Mouse (Mus musculus): ENCODE measurements at regions not wholly inside any gene's neighbourhood (a gene's known extent, or its start where the extent isn't known, plus 50 kb on each side); places are given as distances from the start of the nearest gene placed in this dataset.
"Not testable (repeated sequence)": the region's sequence is repeated elsewhere in the genome, so short reads cannot be mapped to it uniquely, and the experiment has no call there.

DNA sequence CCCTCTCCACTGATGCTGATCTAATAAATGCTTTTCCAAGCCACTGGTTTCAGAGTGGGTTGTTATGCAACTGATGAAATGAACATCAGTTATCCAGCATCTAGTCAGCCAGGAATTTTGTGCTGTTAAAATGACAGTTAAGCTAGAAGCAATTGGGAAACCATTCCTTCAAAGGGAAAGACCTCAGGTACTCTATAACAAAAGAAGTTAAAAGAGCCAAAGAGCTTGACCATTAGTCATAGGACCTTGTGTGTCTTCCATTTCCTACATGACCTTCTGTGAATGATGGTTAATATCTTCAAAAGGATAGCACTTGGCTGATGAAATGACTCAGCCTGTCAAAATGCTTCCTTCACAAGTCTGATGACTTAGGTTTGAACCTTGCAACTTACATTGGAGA, 275.6 kb upstream of the Pfkp start:
- Histone ChIP-seq H3K27me3 (ENCODE audit: control insufficient read depth, insufficient read depth, low read length) (no peaks in the 10 kb centered on the region), H3K4me3 (replicated peaks; ENCODE audit: insufficient read depth, low read depth, low read length) (no peak overlapping the region), H3K27ac (ENCODE audit: insufficient read depth, low read length) (no peak overlapping the region), H3K4me1 (ENCODE audit: control insufficient read depth, insufficient read depth, low read length) (no peaks in the 10 kb centered on the region)
- TF ChIP-seq POLR2A (IDR thresholded peaks at IDR 0.05; ENCODE audit: borderline replicate concordance, insufficient read depth, low read length) = no peak
- no peak for TF ChIP-seq CTCF (IDR thresholded peaks at IDR 0.05; ENCODE audit: borderline replicate concordance, insufficient read depth, low read depth, low read length)
- no peak for DNase-seq

DNA sequence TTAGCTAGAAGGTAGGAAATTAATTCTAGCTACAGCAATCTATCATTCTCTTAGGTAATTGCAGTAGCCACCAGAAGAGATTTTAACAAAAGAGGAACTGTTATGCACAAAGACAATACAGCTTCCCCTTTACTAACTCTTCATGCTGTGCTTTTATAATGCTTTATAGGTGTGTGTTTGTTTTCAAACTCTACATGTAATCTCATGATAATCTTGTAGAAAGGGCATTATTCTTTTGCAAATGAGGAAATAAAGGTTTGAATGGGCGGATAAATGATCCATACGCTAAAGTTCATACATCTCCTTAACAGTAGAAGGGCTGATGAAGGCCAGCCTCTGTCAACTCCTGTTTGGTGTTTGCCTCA, 273.8 kb upstream of the Pfkp start:
- 42% methylated on average over 2 of the region's 2 CpGs for WGBS
- no peak overlapping the region for H3K27ac ChIP-seq (ENCODE audit: insufficient read depth, low read length)

DNA sequence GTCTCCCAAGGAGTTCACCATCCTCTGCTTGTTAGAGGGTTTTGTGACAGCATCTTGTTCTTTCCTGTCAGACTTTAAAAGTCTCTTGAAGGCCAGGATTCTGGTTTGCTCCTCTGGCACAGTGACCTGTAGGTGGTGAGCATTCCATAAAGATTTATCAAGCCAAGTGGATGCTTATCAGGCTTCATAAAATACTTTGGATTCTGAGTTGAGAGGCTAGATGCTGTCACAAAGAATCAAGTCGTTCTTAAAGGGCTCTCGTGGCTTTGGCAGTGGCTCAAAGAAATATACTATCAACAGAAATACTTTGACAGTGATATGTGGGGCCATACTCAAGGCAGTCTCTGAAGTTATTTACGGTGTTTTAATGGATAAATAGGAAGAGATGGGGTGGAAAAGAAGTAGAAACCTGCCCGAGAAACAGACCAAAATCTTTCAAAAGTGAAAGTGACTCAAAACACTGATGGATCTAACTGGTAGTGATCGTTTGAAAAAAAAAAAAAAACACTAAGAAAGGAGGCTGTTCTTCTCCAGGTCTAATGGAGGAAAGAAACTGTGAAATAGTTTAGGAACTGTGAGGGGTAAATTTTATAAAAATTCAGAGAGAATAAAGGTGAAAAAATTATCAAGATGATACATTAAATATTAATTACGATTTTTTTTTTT, 273.2 kb upstream of the Pfkp start:
- Histone ChIP-seq H3K27ac (ENCODE audit: insufficient read depth, low read length) (no peak overlapping the region), H3K4me3 (replicated peaks; ENCODE audit: insufficient read depth, low read depth, low read length) (no peak overlapping the region), H3K27me3 (ENCODE audit: control insufficient read depth, insufficient read depth, low read length) (no peaks in the 10 kb centered on the region), H3K4me1 (ENCODE audit: control insufficient read depth, insufficient read depth, low read length) (no peaks in the 10 kb centered on the region)
- no peak for DNase-seq
- TF ChIP-seq POLR2A (IDR thresholded peaks at IDR 0.05; ENCODE audit: borderline replicate concordance, insufficient read depth, low read length) (no peak), CTCF (IDR thresholded peaks at IDR 0.05; ENCODE audit: borderline replicate concordance, insufficient read depth, low read depth, low read length) (no peak)
- 18% methylated on average over 6 of the region's 6 CpGs for WGBS

More for the DNA sequence above, 273.8 kb upstream of the Pfkp start:
- DNase-seq = no peak
- Histone ChIP-seq H3K27me3 (ENCODE audit: control insufficient read depth, insufficient read depth, low read length) (no peaks in the 10 kb centered on the region), H3K4me1 (ENCODE audit: control insufficient read depth, insufficient read depth, low read length) (no peaks in the 10 kb centered on the region), H3K4me3 (replicated peaks; ENCODE audit: insufficient read depth, low read depth, low read length) (no peak overlapping the region)
- TF ChIP-seq CTCF (IDR thresholded peaks at IDR 0.05; ENCODE audit: borderline replicate concordance, insufficient read depth, low read depth, low read length) = no peak
- no peak for TF ChIP-seq POLR2A (IDR thresholded peaks at IDR 0.05; ENCODE audit: borderline replicate concordance, insufficient read depth, low read length)

DNA sequence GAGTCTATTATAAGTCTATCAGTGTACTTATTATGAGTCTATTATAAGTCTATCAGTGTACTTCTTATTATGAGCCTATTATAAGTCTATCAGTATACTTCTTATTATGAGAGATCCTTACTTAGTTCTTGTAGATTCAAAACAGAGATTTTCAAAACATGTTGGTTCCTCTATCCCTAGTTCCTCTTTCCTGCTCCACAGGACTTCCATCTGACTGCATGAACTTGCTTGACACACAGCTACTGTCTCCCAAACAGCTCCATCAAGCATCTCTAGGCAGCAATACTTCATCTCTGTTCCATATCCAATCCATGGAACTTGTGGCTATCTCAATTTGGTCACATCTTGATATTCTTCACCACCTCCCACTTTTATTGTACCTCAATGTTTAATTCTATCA, 257.4 kb upstream of the Pfkp start:
- no peak overlapping the region for H3K4me3 ChIP-seq (replicated peaks; ENCODE audit: insufficient read depth, low read depth, low read length)
- no peaks in the 10 kb centered on the region for H3K4me1 ChIP-seq (ENCODE audit: control insufficient read depth, insufficient read depth, low read length)
- DNase-seq = no peak
- H3K27me3 ChIP-seq (ENCODE audit: control insufficient read depth, insufficient read depth, low read length) = no peaks in the 10 kb centered on the region
- TF ChIP-seq POLR2A (IDR thresholded peaks at IDR 0.05; ENCODE audit: borderline replicate concordance, insufficient read depth, low read length) = no peak
- no peak for TF ChIP-seq CTCF (IDR thresholded peaks at IDR 0.05; ENCODE audit: borderline replicate concordance, insufficient read depth, low read depth, low read length)
- H3K27ac ChIP-seq (ENCODE audit: insufficient read depth, low read length) = no peak overlapping the region

DNA sequence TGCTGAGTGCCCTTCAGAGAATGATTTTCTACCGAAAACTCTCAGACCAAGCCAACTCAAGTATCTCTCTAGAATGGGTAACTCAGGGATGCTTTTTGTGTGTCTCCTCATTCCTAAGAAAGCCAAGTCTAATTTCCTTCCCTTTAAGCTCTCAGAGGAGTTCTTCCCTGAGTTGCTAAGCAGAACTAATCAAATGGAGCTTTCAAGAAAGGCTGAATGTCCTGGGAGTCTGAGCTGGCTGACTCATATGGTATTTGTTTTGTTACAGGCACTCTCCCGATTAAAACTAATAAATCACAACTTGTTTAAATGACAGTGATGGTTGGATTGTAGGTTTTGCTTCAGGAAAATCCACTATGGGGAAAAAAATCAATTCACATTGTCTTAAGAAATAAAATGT, 253.1 kb upstream of the Pfkp start:
- Histone ChIP-seq H3K27ac (ENCODE audit: insufficient read depth, low read length) (no peak overlapping the region), H3K4me1 (ENCODE audit: control insufficient read depth, insufficient read depth, low read length) (no peaks in the 10 kb centered on the region), H3K27me3 (ENCODE audit: control insufficient read depth, insufficient read depth, low read length) (no peaks in the 10 kb centered on the region), H3K4me3 (replicated peaks; ENCODE audit: insufficient read depth, low read depth, low read length) (no peak overlapping the region)
- WGBS = 69% methylated on average over 2 of the region's 2 CpGs
- TF ChIP-seq POLR2A (IDR thresholded peaks at IDR 0.05; ENCODE audit: borderline replicate concordance, insufficient read depth, low read length) (no peak), CTCF (IDR thresholded peaks at IDR 0.05; ENCODE audit: borderline replicate concordance, insufficient read depth, low read depth, low read length) (no peak)
- DNase-seq = no peak

DNA sequence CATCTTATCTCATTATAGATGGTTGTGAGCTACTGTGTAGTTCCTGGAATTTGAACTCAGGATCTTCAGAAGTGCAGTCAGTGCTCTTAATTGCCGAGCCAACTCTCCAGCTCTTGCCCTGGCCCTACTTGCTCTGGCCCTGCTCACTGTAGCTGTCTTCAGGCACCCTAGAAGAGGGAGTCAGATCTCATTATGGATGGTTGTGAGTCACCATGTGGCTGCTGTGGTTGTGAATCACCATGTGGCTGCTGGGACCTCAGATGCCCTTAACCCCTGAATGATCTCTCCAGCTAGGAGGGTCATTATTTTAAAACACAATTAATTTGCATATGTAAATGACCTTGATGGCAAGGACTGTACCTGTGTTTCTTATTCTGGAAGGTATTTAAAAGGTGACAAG, 249.1 kb upstream of the Pfkp start:
- TF ChIP-seq POLR2A (IDR thresholded peaks at IDR 0.05; ENCODE audit: borderline replicate concordance, insufficient read depth, low read length) (no peak), CTCF (IDR thresholded peaks at IDR 0.05; ENCODE audit: borderline replicate concordance, insufficient read depth, low read depth, low read length) (no peak)
- Histone ChIP-seq H3K4me1 (ENCODE audit: control insufficient read depth, insufficient read depth, low read length) (no peaks in the 10 kb centered on the region), H3K4me3 (replicated peaks; ENCODE audit: insufficient read depth, low read depth, low read length) (no peak overlapping the region), H3K27ac (ENCODE audit: insufficient read depth, low read length) (no peak overlapping the region), H3K27me3 (ENCODE audit: control insufficient read depth, insufficient read depth, low read length) (no peaks in the 10 kb centered on the region)
- WGBS = 88% methylated on average over 1 of the region's 1 CpGs
- no peak for DNase-seq

DNA sequence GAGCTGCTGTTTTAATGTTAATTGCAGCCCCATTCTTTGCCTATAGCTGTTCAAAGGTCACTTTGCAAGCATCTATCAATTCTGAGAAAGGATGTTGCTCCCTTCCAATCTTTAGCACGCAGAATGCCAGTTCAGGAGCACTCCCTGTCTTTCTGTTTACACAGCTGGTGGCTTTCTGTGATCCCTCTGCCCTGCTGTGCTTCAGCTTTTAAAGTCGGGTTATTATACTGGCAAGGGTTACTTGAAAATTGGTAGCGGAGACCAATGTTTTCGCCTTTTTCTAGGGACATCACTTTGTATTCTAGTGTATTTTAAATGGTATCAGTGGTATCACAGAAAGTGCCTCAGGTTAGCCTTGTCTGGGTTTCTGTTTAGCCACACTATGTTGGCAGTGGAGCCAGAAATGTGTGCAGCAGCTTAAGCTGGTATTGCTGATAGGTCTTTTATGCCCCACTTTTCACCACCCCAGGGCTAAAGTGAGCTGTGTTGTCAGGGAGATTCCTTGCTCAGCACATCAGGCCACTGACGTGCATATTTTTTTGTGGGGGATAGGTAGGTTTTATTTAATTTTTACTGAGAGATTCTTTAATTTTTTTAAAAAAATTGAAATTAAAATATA, 243.0 kb upstream of the Pfkp start:
- WGBS = 25% methylated on average over 5 of the region's 5 CpGs
- no peak overlapping the region for H3K27ac ChIP-seq (ENCODE audit: insufficient read depth, low read length)
- TF ChIP-seq POLR2A (IDR thresholded peaks at IDR 0.05; ENCODE audit: borderline replicate concordance, insufficient read depth, low read length) (no peak), CTCF (IDR thresholded peaks at IDR 0.05; ENCODE audit: borderline replicate concordance, insufficient read depth, low read depth, low read length) (no peak)
- no peak for DNase-seq
- no peaks in the 10 kb centered on the region for H3K27me3 ChIP-seq (ENCODE audit: control insufficient read depth, insufficient read depth, low read length)
- no peaks in the 10 kb centered on the region for H3K4me1 ChIP-seq (ENCODE audit: control insufficient read depth, insufficient read depth, low read length)
- H3K4me3 ChIP-seq (replicated peaks; ENCODE audit: insufficient read depth, low read depth, low read length) = no peak overlapping the region

DNA sequence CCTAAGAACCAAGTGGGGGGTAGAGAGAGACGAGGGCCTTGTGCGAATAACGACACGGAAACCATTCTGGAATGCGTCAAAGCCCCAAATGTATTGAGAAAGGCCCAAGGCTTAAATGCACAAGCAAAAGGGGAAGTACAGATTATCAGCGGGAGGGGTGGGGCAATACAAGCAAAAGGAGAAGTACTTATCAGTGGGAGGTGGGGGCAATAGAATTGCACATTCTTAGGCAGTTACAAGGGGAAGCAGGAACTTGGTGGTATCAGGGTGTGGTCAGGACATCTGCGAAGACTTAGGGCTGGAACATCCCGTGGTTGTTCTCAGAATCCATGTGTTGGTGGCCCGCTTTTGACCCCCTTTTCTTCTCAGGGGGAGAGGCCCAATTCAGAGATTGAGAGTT, 240.9 kb upstream of the Pfkp start:
- H3K27me3 ChIP-seq (ENCODE audit: control insufficient read depth, insufficient read depth, low read length); H3K4me1 ChIP-seq (ENCODE audit: control insufficient read depth, insufficient read depth, low read length); DNase-seq; H3K27ac ChIP-seq (ENCODE audit: insufficient read depth, low read length); H3K4me3 ChIP-seq (replicated peaks; ENCODE audit: insufficient read depth, low read depth, low read length): not testable (repeated sequence)
- 81% methylated on average over 9 of the region's 9 CpGs for WGBS
